ENCODE assay signal across 20 mouse cellular contexts in genomic region chr1:188010860-188011259, GRCm38 (mm10).
A peak's percentile ranks its signal among the peaks of the same experiment; 100 is the strongest.
DNase-seq lines count a peak whose midpoint lies in the region; ATAC-seq and TF ChIP-seq lines count a peak whose summit lies in the region.
"Had no signal": no experiment of that assay in that cellular context is flagged by ENCODE, and none has a peak within 500 bp of the region (broad histone marks: within the 10 kb centered on the region; RNA-seq: fewer than 3 reads in every experiment).

No protein-coding gene starts in this region.

- no peaks in the 10 kb centered on the region for H3K36me3 ChIP-seq in heart, embryonic 10.5 days
- no peaks in the 10 kb centered on the region for H3K36me3 ChIP-seq in heart, embryonic 12.5 days
- H3K36me3 ChIP-seq in heart, embryonic 16.5 days (ENCODE audit: control insufficient read depth, insufficient read depth): no peaks in the 10 kb centered on the region
- H3K36me3 ChIP-seq in stomach, postnatal 0 days (ENCODE audit: control insufficient read depth, insufficient read depth, low read length): no peaks in the 10 kb centered on the region
- H3K36me3 ChIP-seq: embryonic facial prominence, embryonic 12.5 days; forebrain, embryonic 15.5 days; hindbrain, embryonic 10.5 days; hindbrain, embryonic 15.5 days had no signal

- WGBS in heart, embryonic 10.5 days: 42% methylated on average over 1 of the region's 1 CpGs
- 40% methylated on average over 1 of the region's 1 CpGs for WGBS in heart, embryonic 12.5 days
- 42% methylated on average over 1 of the region's 1 CpGs for WGBS in heart, embryonic 16.5 days
- WGBS in stomach, postnatal 0 days: 53% methylated on average over 1 of the region's 1 CpGs

- no peaks in the 10 kb centered on the region for H3K27me3 ChIP-seq in heart, embryonic 10.5 days (ENCODE audit: insufficient read depth, poor library complexity, severe bottlenecking)
- H3K27me3 ChIP-seq in heart, embryonic 12.5 days (replicated peaks): no peaks in the 10 kb centered on the region
- no peaks in the 10 kb centered on the region for H3K27me3 ChIP-seq in heart, embryonic 16.5 days (ENCODE audit: control insufficient read depth, insufficient read depth, low read length)
- H3K27me3 ChIP-seq in stomach, postnatal 0 days (ENCODE audit: control insufficient read depth, insufficient read depth, low read length): no peaks in the 10 kb centered on the region
- H3K27me3 ChIP-seq: embryonic facial prominence, embryonic 12.5 days; forebrain, embryonic 15.5 days; hindbrain, embryonic 15.5 days had no signal

- no peak overlapping the region; the same call in 1 of the 2 replicates for H3K27ac ChIP-seq in heart, embryonic 10.5 days
- H3K27ac ChIP-seq in heart, embryonic 12.5 days (ENCODE audit: poor library complexity, severe bottlenecking): peak overlapping the region; percentile 56
- H3K27ac ChIP-seq in heart, embryonic 16.5 days (ENCODE audit: low read length): peak overlapping the region; percentile 83
- H3K27ac ChIP-seq in stomach, postnatal 0 days (replicated peaks): no peak overlapping the region
- H3K27ac ChIP-seq: embryonic facial prominence, embryonic 12.5 days; forebrain, embryonic 15.5 days; hindbrain, embryonic 10.5 days; hindbrain, embryonic 15.5 days had no signal

- no peaks in the 10 kb centered on the region for H3K9me3 ChIP-seq in heart, embryonic 10.5 days
- no peaks in the 10 kb centered on the region for H3K9me3 ChIP-seq in heart, embryonic 12.5 days (replicated peaks)
- H3K9me3 ChIP-seq in heart, embryonic 16.5 days (replicated peaks; ENCODE audit: control insufficient read depth, low read length): no peaks in the 10 kb centered on the region
- no peaks in the 10 kb centered on the region for H3K9me3 ChIP-seq in stomach, postnatal 0 days (ENCODE audit: control insufficient read depth, low read length)
- H3K9me3 ChIP-seq: embryonic facial prominence, embryonic 12.5 days; forebrain, embryonic 15.5 days; hindbrain, embryonic 10.5 days; hindbrain, embryonic 15.5 days had no signal

- H3K9ac ChIP-seq in heart, embryonic 12.5 days: no peak overlapping the region
- H3K9ac ChIP-seq in heart, embryonic 16.5 days (ENCODE audit: low read length): no peak overlapping the region
- H3K9ac ChIP-seq in stomach, postnatal 0 days (ENCODE audit: low read length): no peak overlapping the region
- H3K9ac ChIP-seq: embryonic facial prominence, embryonic 12.5 days; forebrain, embryonic 15.5 days; hindbrain, embryonic 15.5 days had no signal

- no peak for TF ChIP-seq CTCF in stomach, postnatal 0 days (IDR thresholded peaks at IDR 0.05; ENCODE audit: low read depth)

- no peak for TF ChIP-seq EP300 in stomach, postnatal 0 days (optimal IDR thresholded peaks at IDR 0.05)

- peak overlapping the region; percentile 45 for H3K4me2 ChIP-seq in heart, embryonic 12.5 days
- H3K4me2 ChIP-seq in heart, embryonic 16.5 days (ENCODE audit: low read depth, low read length): peak overlapping the region; percentile 40; the same call in 1 of the 2 replicates
- no peak overlapping the region for H3K4me2 ChIP-seq in stomach, postnatal 0 days (replicated peaks; ENCODE audit: low read depth)
- H3K4me2 ChIP-seq: embryonic facial prominence, embryonic 12.5 days; forebrain, embryonic 15.5 days; hindbrain, embryonic 15.5 days had no signal

- peaks cover 44% of the 10 kb centered on the region for H3K4me1 ChIP-seq in heart, embryonic 10.5 days
- H3K4me1 ChIP-seq in heart, embryonic 12.5 days (replicated peaks): peaks cover 57% of the 10 kb centered on the region
- H3K4me1 ChIP-seq in heart, embryonic 16.5 days (ENCODE audit: control insufficient read depth, insufficient read depth, low read length): peaks cover 31% of the 10 kb centered on the region
- no peaks in the 10 kb centered on the region for H3K4me1 ChIP-seq in stomach, postnatal 0 days (replicated peaks; ENCODE audit: control insufficient read depth, insufficient read depth)
- H3K4me1 ChIP-seq: embryonic facial prominence, embryonic 12.5 days; hindbrain, embryonic 10.5 days; hindbrain, embryonic 15.5 days had no signal

- H3K4me3 ChIP-seq in heart, embryonic 10.5 days: no peak overlapping the region
- H3K4me3 ChIP-seq in heart, embryonic 12.5 days: no peak overlapping the region
- peak overlapping the region; percentile 14; the same call in 1 of the 2 replicates for H3K4me3 ChIP-seq in heart, embryonic 16.5 days (ENCODE audit: low read length)
- H3K4me3 ChIP-seq in stomach, postnatal 0 days (ENCODE audit: low read depth, low read length): no peak overlapping the region
- H3K4me3 ChIP-seq: embryonic facial prominence, embryonic 12.5 days; forebrain, embryonic 15.5 days; hindbrain, embryonic 10.5 days; hindbrain, embryonic 15.5 days had no signal

- ATAC-seq in heart, embryonic 12.5 days (ENCODE audit: insufficient number of reproducible peaks, low FRiP score): no peak
- peak; percentile 73 for ATAC-seq in heart, embryonic 16.5 days (replicated peaks; ENCODE audit: extremely low read depth, insufficient read depth, low FRiP score)
- ATAC-seq in stomach, postnatal 0 days (ENCODE audit: low FRiP score, low TSS enrichment): no peak
- ATAC-seq in megakaryocyte-erythroid progenitor cell, adult 5-6 weeks (replicated peaks; ENCODE audit: low FRiP score, low TSS enrichment, poor library complexity, severe bottlenecking): no peak
- ATAC-seq: forebrain, embryonic 15.5 days; inflammation-experienced regulatory T-cells, adult 6 months; intestine, postnatal 0 days had no signal

- peak; percentile 60 to 61 for DNase-seq in heart, adult 18-20 months
- no peak for DNase-seq in heart, embryonic 10.5 days (ENCODE audit: low spot score)
- peak; percentile 9 for DNase-seq in stomach, postnatal 0 days (ENCODE audit: low spot score)
- no peak for DNase-seq in gastrocnemius, postnatal 10 days
- no peak for DNase-seq in kidney, postnatal 10 days
- DNase-seq: adrenal gland, postnatal 14 days; cerebellum, adult 11-12 months; cerebellum, adult 9-10 months; cerebellum, postnatal 25 days; gastrocnemius, postnatal 14 days; kidney, adult 8-10 months had no signal

Comparison
In these comparisons a context has a peak if more than half of its experiments do, and no peak if none do; other contexts are left out.
1. DNase-seq: peak in heart, adult 18-20 months (2 of 2) and stomach, postnatal 0 days (single experiment); none in heart, embryonic 10.5 days (single experiment), gastrocnemius, postnatal 10 days (single experiment) and kidney, postnatal 10 days (single experiment).
2. H3K27ac ChIP-seq: peak in heart, embryonic 12.5 days (single experiment) and heart, embryonic 16.5 days (single experiment); none in heart, embryonic 10.5 days (single experiment) and stomach, postnatal 0 days (single experiment).